Comparison of ENCODE assay signal across 8 mouse cellular contexts in the genomic region with DNA sequence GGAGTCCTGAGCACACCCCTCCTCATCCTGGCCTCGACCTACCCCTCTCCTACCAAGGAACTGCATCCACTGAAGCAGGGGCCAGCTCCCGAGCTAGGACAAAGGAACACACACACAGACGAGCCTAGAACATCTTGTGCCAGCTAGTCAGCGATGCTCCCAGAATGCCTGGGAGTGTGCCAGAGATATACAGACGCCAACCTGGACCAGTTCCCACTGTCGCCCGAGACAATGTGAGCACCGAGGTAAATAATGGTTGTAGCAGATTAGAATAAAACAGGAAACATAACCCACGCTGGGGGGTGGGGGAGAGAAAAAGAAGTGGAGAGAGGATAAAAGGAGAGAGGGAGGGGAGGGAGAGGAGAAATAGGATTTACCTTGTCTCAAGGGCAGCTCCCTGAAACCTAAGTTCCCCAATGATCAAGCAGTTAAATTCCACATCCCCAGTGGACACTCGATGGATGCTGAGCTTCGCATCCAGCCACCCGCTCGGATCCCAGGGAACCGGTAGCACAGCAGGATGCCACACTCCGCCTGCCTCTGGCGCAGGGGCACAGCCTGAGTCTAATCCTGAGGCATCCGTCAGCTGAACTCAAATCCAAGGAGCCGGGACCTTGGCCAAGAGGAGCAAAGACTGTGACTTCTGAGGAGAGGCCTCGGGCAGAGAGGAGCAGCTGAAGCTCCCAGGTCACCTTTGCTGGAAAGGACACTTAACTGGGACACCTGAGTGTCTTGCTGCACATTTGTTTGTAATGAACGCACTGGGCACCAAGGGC. TPM values are rescaled to one million over a fixed set of nuclear protein-coding genes. Genes with fewer than 3 reads are reported as not detected.
DNase-seq lines count a peak whose midpoint lies in the region; ATAC-seq lines count a peak whose summit lies in the region.
"Had no signal": no experiment of that assay in that cellular context is flagged by ENCODE, and none has a peak within 500 bp of the region (broad histone marks: within the 10 kb centered on the region; RNA-seq: fewer than 3 reads in every experiment).

No protein-coding gene starts in this region.

- H3K4me2 ChIP-seq in midbrain, embryonic 16.5 days (ENCODE audit: low read length): peak overlapping the region; percentile 8; the same call in 1 of the 2 replicates
- H3K4me2 ChIP-seq: limb, embryonic 15.5 days had no signal

- H3K9ac ChIP-seq in midbrain, embryonic 16.5 days (ENCODE audit: low read depth, low read length): no peak overlapping the region
- H3K9ac ChIP-seq: limb, embryonic 15.5 days had no signal

- no peak for ATAC-seq in midbrain, embryonic 16.5 days
- no peak for ATAC-seq in megakaryocyte-erythroid progenitor cell, adult 5-6 weeks (replicated peaks; ENCODE audit: low FRiP score, low TSS enrichment, poor library complexity, severe bottlenecking)

- 44% methylated on average over 20 of the region's 20 CpGs for WGBS in midbrain, embryonic 16.5 days

- H3K9me3 ChIP-seq in midbrain, embryonic 16.5 days (replicated peaks; ENCODE audit: control insufficient read depth, low read length, poor library complexity, severe bottlenecking): no peaks in the 10 kb centered on the region
- H3K9me3 ChIP-seq: limb, embryonic 15.5 days had no signal

- no peaks in the 10 kb centered on the region for H3K27me3 ChIP-seq in midbrain, embryonic 16.5 days (ENCODE audit: control insufficient read depth, insufficient read depth, low read depth, low read length)
- H3K27me3 ChIP-seq: limb, embryonic 15.5 days had no signal

- H3K36me3 ChIP-seq in midbrain, embryonic 16.5 days (ENCODE audit: control insufficient read depth, insufficient read depth, low read length): no peaks in the 10 kb centered on the region
- H3K36me3 ChIP-seq: limb, embryonic 15.5 days had no signal

- peaks cover 41% of the 10 kb centered on the region for H3K4me1 ChIP-seq in midbrain, embryonic 16.5 days (ENCODE audit: control insufficient read depth, insufficient read depth, low read length)

- no peak overlapping the region for H3K4me3 ChIP-seq in midbrain, embryonic 16.5 days (ENCODE audit: low read depth, low read length)
- H3K4me3 ChIP-seq: limb, embryonic 15.5 days had no signal

- peak overlapping the region; percentile 58 for H3K27ac ChIP-seq in midbrain, embryonic 16.5 days (ENCODE audit: low read length)
- H3K27ac ChIP-seq: limb, embryonic 15.5 days had no signal

- DNase-seq in left cerebral cortex, adult 11 months (ENCODE audit: low spot score): peak; percentile 51
- no peak for DNase-seq in left cerebral cortex, adult 8-10 months (ENCODE audit: low spot score in 2 of 2)
- peak; percentile 74 to 85 for DNase-seq in cerebellum, postnatal 25 days
- DNase-seq in layer of hippocampus, adult 9-11 months: peak; percentile 76
- DNase-seq in embryo, embryonic 10.5 days (ENCODE audit: low spot score): no peak

RNA-seq across cellular contexts. Expression of a gene that starts 5.4 kb away (rescaled TPM):
- 10 to 100 TPM in 2 of 4 experiments, 1 to 10 TPM in 2; 9.1 to 11.0 (median 9.8) TPM for total RNA-seq in left cerebral cortex, adult 8-10 months (2022)
- 9.2 and 12.6 TPM in 2 replicates for polyA plus RNA-seq in midbrain, embryonic 16.5 days (2015; fragmentation: Nextera tagmentation; extraction: Ambion mirVana)
- total RNA-seq in megakaryocyte-erythroid progenitor cell, adult 5-6 weeks (2014; fragmentation: Nextera tagmentation): 9.0 and 15.9 TPM in 2 replicates
- total RNA-seq in megakaryocyte-erythroid progenitor cell, adult 5-6 weeks (2017): 5.0 and 7.5 TPM in 2 replicates

RNA-seq across cellular contexts. Expression of a gene that starts 20.6 kb away (rescaled TPM):
- total RNA-seq in left cerebral cortex, adult 8-10 months (2022): 10 to 100 TPM; 28.5 to 30.9 (median 28.8) TPM
- 42.0 and 43.0 TPM in 2 replicates for polyA plus RNA-seq in midbrain, embryonic 16.5 days (2015; fragmentation: Nextera tagmentation; extraction: Ambion mirVana)
- total RNA-seq in megakaryocyte-erythroid progenitor cell, adult 5-6 weeks (2014; fragmentation: Nextera tagmentation): not detected in 2 replicates
- 0.52 TPM in 1 of 2 replicates, not detected in the other for total RNA-seq in megakaryocyte-erythroid progenitor cell, adult 5-6 weeks (2017)

Comparison
In these comparisons a context has a peak if more than half of its experiments do, and no peak if none do; other contexts are left out.
1. DNase-seq: peak in left cerebral cortex, adult 11 months (single experiment), cerebellum, postnatal 25 days (2 of 2) and layer of hippocampus, adult 9-11 months (single experiment); none in left cerebral cortex, adult 8-10 months (0 of 2) and embryo, embryonic 10.5 days (single experiment).
2. RNA of a gene that starts 20.6 kb away (total RNA-seq): 28.5 to 30.9 TPM in left cerebral cortex, adult 8-10 months; 0.52 TPM in megakaryocyte-erythroid progenitor cell, adult 5-6 weeks; every median in the first group is over 10 times any median in the second.